Mouse (Mus musculus) heart, postnatal 0 days (tissue): ENCODE measurements at regions not wholly inside any gene's neighbourhood (a gene's known extent, or its start where the extent isn't known, plus 50 kb on each side); places are given as distances from the start of the nearest gene placed in this dataset.
A peak's percentile ranks its signal among the peaks of the same experiment; 100 is the strongest.

Source experiments
- ATAC-seq: fragments of 200-750 bp; cut with Nextera tagmentation; 2 replicates; pipeline ENCODE4 v1.8.0; 2017; ENCODE audit warnings: low read depth, moderate number of reproducible peaks, moderate library complexity; ENCODE audit not compliant: insufficient read depth
- DNase-seq: peaks from one replicate; pipeline ENCODE4 v3.0.0-alpha.2; 2016; ENCODE audit warnings: low spot score
- H3K27ac ChIP-seq: fragments of 300-500 bp; sonication (generic); 2 replicates; pipeline ENCODE4 v1.5.1; 2014; ENCODE audit warnings: low read depth, mild to moderate bottlenecking
- H3K27me3 ChIP-seq: fragments of 300-500 bp; sonication (generic); 2 replicates; pipeline ENCODE4 v1.6.1; 2014; ENCODE audit warnings: low read length, mixed read lengths; ENCODE audit not compliant: control insufficient read depth, insufficient read depth
- H3K36me3 ChIP-seq: fragments of 300-500 bp; sonication (generic); replicated peaks from 2 replicates; pipeline ENCODE4 v1.6.1; 2014; ENCODE audit warnings: low read length, mixed read lengths; ENCODE audit not compliant: control insufficient read depth, insufficient read depth
- H3K4me1 ChIP-seq: fragments of 300-500 bp; sonication (generic); 2 replicates; pipeline ENCODE4 v1.6.1; 2014; ENCODE audit warnings: antibody characterized with exemption; ENCODE audit not compliant: control insufficient read depth, insufficient read depth
- H3K4me2 ChIP-seq: fragments of 300-500 bp; sonication (generic); 2 replicates; pipeline ENCODE4 v1.6.1; 2014; ENCODE audit warnings: low read depth, mild to moderate bottlenecking, low read length, moderate library complexity
- H3K4me3 ChIP-seq: fragments of 300-500 bp; sonication (generic); 2 replicates; pipeline ENCODE4 v1.5.1; 2014; ENCODE audit warnings: low read depth, low read length
- H3K9ac ChIP-seq: fragments of 300-500 bp; sonication (generic); replicated peaks from 2 replicates; pipeline ENCODE4 v1.6.1; 2014; ENCODE audit warnings: low read depth, low read length, mixed read lengths
- H3K9me3 ChIP-seq: fragments of 300-500 bp; sonication (generic); replicated peaks from 2 replicates; pipeline ENCODE4 v1.6.1; 2016; ENCODE audit warnings: low read length; ENCODE audit not compliant: control insufficient read depth
- CTCF ChIP-seq: IDR thresholded peaks from 2 replicates; pipeline ENCODE4 v1.5.1; 2016; ENCODE audit warnings: antibody characterized with exemption, control low read depth, low read depth
- EP300 ChIP-seq: IDR thresholded peaks from 2 replicates; pipeline ENCODE4 v1.6.1; 2016; ENCODE audit warnings: antibody characterized with exemption, low read depth
- WGBS: fragments of 180-500 bp; shearing (Covaris S2); extraction: QIAGEN DNeasy Blood & Tissue Kit; methylation state at CpG from one replicate; pipeline ENCODE4 v1.1.7; 2014; 5-methylcytosine and 5-hydroxymethylcytosine counted together

GRCm38 (mm10) chr5:42364116-42364515, 296.4 kb downstream of the Gm16223 start:
- Histone ChIP-seq H3K9ac (no peak overlapping the region), H3K36me3 (no peaks in the 10 kb centered on the region), H3K9me3 (no peaks in the 10 kb centered on the region), H3K4me3 (no peak overlapping the region), H3K4me2 (no peak overlapping the region), H3K27me3 (no peaks in the 10 kb centered on the region), H3K4me1 (no peaks in the 10 kb centered on the region), H3K27ac (no peak overlapping the region)
- no peak for ATAC-seq
- 42% methylated on average over 4 of the region's 4 CpGs for WGBS
- TF ChIP-seq CTCF (no peak), EP300 (no peak)
- DNase-seq: no peak

DNA sequence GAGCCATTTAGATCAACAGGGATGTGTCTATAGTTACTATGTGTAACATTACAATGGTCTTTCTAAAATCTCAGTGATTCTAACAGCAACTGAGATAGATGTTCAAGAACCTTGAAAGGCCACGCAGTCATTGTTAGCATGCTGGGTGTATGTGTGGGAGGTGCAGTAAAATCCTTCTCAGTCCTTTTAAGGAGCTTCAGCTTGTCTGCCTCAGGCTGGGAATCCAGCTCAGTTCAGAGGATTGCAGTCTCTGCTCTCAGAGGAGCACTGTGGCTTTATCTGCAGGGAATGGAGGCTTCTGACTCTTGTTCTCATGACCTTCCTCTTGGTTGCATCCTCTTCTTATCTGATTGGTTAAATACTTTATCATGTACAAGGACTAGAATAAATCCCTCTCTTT, 320.2 kb downstream of the Gm16223 start:
- no peak for DNase-seq

GRCm38 (mm10) chr5:42396695-42397094, 328.9 kb downstream of the Gm16223 start:
- TF ChIP-seq EP300: no peak
- TF ChIP-seq CTCF: no peak
- H3K36me3 ChIP-seq: no peaks in the 10 kb centered on the region
- no peak overlapping the region for H3K4me2 ChIP-seq
- no peaks in the 10 kb centered on the region for H3K9me3 ChIP-seq
- no peak overlapping the region for H3K4me3 ChIP-seq
- no peaks in the 10 kb centered on the region for H3K4me1 ChIP-seq
- DNase-seq: no peak
- no peak overlapping the region for H3K9ac ChIP-seq
- ATAC-seq: no peak
- H3K27me3 ChIP-seq: no peaks in the 10 kb centered on the region
- no peak overlapping the region for H3K27ac ChIP-seq

More for the DNA sequence above, 320.2 kb downstream of the Gm16223 start:
- WGBS: 67% methylated on average over 1 of the region's 1 CpGs
- H3K4me1 ChIP-seq: no peaks in the 10 kb centered on the region
- H3K9ac ChIP-seq: no peak overlapping the region
- H3K4me3 ChIP-seq: no peak overlapping the region
- no peak overlapping the region for H3K4me2 ChIP-seq
- H3K36me3 ChIP-seq: no peaks in the 10 kb centered on the region
- H3K9me3 ChIP-seq: no peaks in the 10 kb centered on the region
- ATAC-seq: no peak
- no peaks in the 10 kb centered on the region for H3K27me3 ChIP-seq
- TF ChIP-seq CTCF: no peak
- TF ChIP-seq EP300: no peak
- H3K27ac ChIP-seq: no peak overlapping the region

GRCm38 (mm10) chr5:42409981-42410380, 342.2 kb downstream of the Gm16223 start:
- Histone ChIP-seq H3K36me3 (no peaks in the 10 kb centered on the region), H3K27me3 (no peaks in the 10 kb centered on the region), H3K4me1 (no peaks in the 10 kb centered on the region), H3K27ac (no peak overlapping the region), H3K9ac (no peak overlapping the region), H3K4me3 (no peak overlapping the region), H3K9me3 (no peaks in the 10 kb centered on the region), H3K4me2 (no peak overlapping the region)
- ATAC-seq (no peak), DNase-seq (no peak)
- TF ChIP-seq CTCF (no peak), EP300 (no peak)

- no peaks in the 10 kb centered on the region for H3K36me3 ChIP-seq
- H3K27ac ChIP-seq: no peak overlapping the region
- ATAC-seq (no peak), DNase-seq (peak; percentile 62)
- H3K4me2 ChIP-seq: no peak overlapping the region
- H3K9me3 ChIP-seq: no peaks in the 10 kb centered on the region
- H3K27me3 ChIP-seq: no peaks in the 10 kb centered on the region
- 12% methylated on average over 1 of the region's 1 CpGs for WGBS
- H3K4me3 ChIP-seq: no peak overlapping the region
- TF ChIP-seq CTCF (peak; percentile 54), EP300 (no peak)
- H3K4me1 ChIP-seq: no peaks in the 10 kb centered on the region
- no peak overlapping the region for H3K9ac ChIP-seq
Observed at GRCm38 (mm10) chr5:42412296-42412695, 344.5 kb downstream of the Gm16223 start.

GRCm38 (mm10) chr5:42425902-42426301, 358.1 kb downstream of the Gm16223 start:
- Histone ChIP-seq H3K4me1 (no peaks in the 10 kb centered on the region), H3K4me2 (no peak overlapping the region), H3K27me3 (no peaks in the 10 kb centered on the region), H3K9ac (no peak overlapping the region), H3K4me3 (no peak overlapping the region), H3K36me3 (no peaks in the 10 kb centered on the region), H3K9me3 (no peaks in the 10 kb centered on the region), H3K27ac (no peak overlapping the region)
- ATAC-seq (no peak), DNase-seq (no peak)
- TF ChIP-seq EP300 (no peak), CTCF (no peak)
- WGBS: 74% methylated on average over 3 of the region's 3 CpGs
